Comparison of ENCODE assay signal across 22 mouse cellular contexts in genomic region chr12:69265031-69265430, GRCm38 (mm10). TPM values are rescaled to one million over a fixed set of nuclear protein-coding genes. Genes with fewer than 3 reads are reported as not detected.
DNase-seq lines count a peak whose midpoint lies in the region; ATAC-seq and TF ChIP-seq lines count a peak whose summit lies in the region.
"Had no signal": no experiment of that assay in that cellular context is flagged by ENCODE, and none has a peak within 500 bp of the region (broad histone marks: within the 10 kb centered on the region; RNA-seq: fewer than 3 reads in every experiment).

No protein-coding gene starts in this region.

- TF ChIP-seq EP300 in lung, postnatal 0 days (IDR thresholded peaks at IDR 0.05) = no peak

- no peak overlapping the region for H3K4me2 ChIP-seq in midbrain, embryonic 11.5 days
- H3K4me2 ChIP-seq in midbrain, embryonic 16.5 days (ENCODE audit: low read length) = no peak overlapping the region
- H3K4me2 ChIP-seq in lung, postnatal 0 days (replicated peaks; ENCODE audit: low read depth, low read length) = no peak overlapping the region
- H3K4me2 ChIP-seq: embryonic facial prominence, embryonic 13.5 days; embryonic facial prominence, embryonic 15.5 days; forebrain, embryonic 12.5 days had no signal

- no peak for ATAC-seq in midbrain, embryonic 11.5 days (ENCODE audit: low FRiP score)
- no peak for ATAC-seq in midbrain, embryonic 16.5 days
- ATAC-seq in lung, postnatal 0 days = no peak
- ATAC-seq: forebrain, embryonic 14.5 days; forebrain, embryonic 16.5 days had no signal

- DNase-seq in midbrain, embryonic 11.5 days (ENCODE audit: low spot score, missing footprints) = peak; percentile 72
- DNase-seq in retina, postnatal 1 day = peak; percentile 24
- DNase-seq in urinary bladder, postnatal 14 days (ENCODE audit: low spot score) = no peak
- no peak for DNase-seq in lung, postnatal 0 days (ENCODE audit: low spot score)
- DNase-seq: adrenal gland, adult 2 months; adrenal gland, postnatal 10 days; adrenal gland, postnatal 25 days; cerebellum, adult 11 months; cerebellum, adult 18-20 months; cerebellum, adult 8-10 months; cerebellum, adult 9-11 months; cerebellum, postnatal 14 days; cerebellum, postnatal 36 days; embryo, embryonic 11 days had no signal

- no peaks in the 10 kb centered on the region for H3K4me1 ChIP-seq in midbrain, embryonic 11.5 days (ENCODE audit: control insufficient read depth, insufficient read depth, low read length)
- H3K4me1 ChIP-seq in midbrain, embryonic 16.5 days (ENCODE audit: control insufficient read depth, insufficient read depth, low read length) = no peaks in the 10 kb centered on the region
- H3K4me1 ChIP-seq in lung, postnatal 0 days (ENCODE audit: insufficient read depth, low read depth, low read length) = no peaks in the 10 kb centered on the region
- H3K4me1 ChIP-seq: embryonic facial prominence, embryonic 13.5 days; embryonic facial prominence, embryonic 15.5 days; forebrain, embryonic 10.5 days; forebrain, embryonic 12.5 days had no signal

- no peaks in the 10 kb centered on the region for H3K9me3 ChIP-seq in midbrain, embryonic 11.5 days (ENCODE audit: control insufficient read depth, low read length)
- no peaks in the 10 kb centered on the region for H3K9me3 ChIP-seq in midbrain, embryonic 16.5 days (replicated peaks; ENCODE audit: control insufficient read depth, low read length, poor library complexity, severe bottlenecking)
- H3K9me3 ChIP-seq in lung, postnatal 0 days (ENCODE audit: low read length) = no peaks in the 10 kb centered on the region
- H3K9me3 ChIP-seq: embryonic facial prominence, embryonic 13.5 days; embryonic facial prominence, embryonic 15.5 days; forebrain, embryonic 10.5 days; forebrain, embryonic 12.5 days had no signal

- no peak overlapping the region for H3K27ac ChIP-seq in midbrain, embryonic 11.5 days (ENCODE audit: low read depth, low read length)
- H3K27ac ChIP-seq in midbrain, embryonic 16.5 days (ENCODE audit: low read length) = no peak overlapping the region
- no peak overlapping the region for H3K27ac ChIP-seq in lung, postnatal 0 days (ENCODE audit: low read length)
- H3K27ac ChIP-seq: embryonic facial prominence, embryonic 13.5 days; embryonic facial prominence, embryonic 15.5 days; forebrain, embryonic 10.5 days; forebrain, embryonic 12.5 days had no signal

- H3K9ac ChIP-seq in midbrain, embryonic 11.5 days (ENCODE audit: low read length) = no peak overlapping the region
- H3K9ac ChIP-seq in midbrain, embryonic 16.5 days (ENCODE audit: low read depth, low read length) = no peak overlapping the region
- no peak overlapping the region for H3K9ac ChIP-seq in lung, postnatal 0 days (replicated peaks; ENCODE audit: low read depth)
- H3K9ac ChIP-seq: embryonic facial prominence, embryonic 13.5 days; embryonic facial prominence, embryonic 15.5 days; forebrain, embryonic 12.5 days had no signal

- H3K4me3 ChIP-seq in midbrain, embryonic 11.5 days (ENCODE audit: low read depth, low read length) = no peak overlapping the region
- H3K4me3 ChIP-seq in midbrain, embryonic 16.5 days (ENCODE audit: low read depth, low read length) = no peak overlapping the region
- H3K4me3 ChIP-seq in lung, postnatal 0 days (ENCODE audit: low read depth, low read length) = no peak overlapping the region
- H3K4me3 ChIP-seq: embryonic facial prominence, embryonic 13.5 days; embryonic facial prominence, embryonic 15.5 days; erythroblast, embryonic 14.5 days; forebrain, embryonic 10.5 days; forebrain, embryonic 12.5 days had no signal

- 90% methylated on average over 3 of the region's 3 CpGs for WGBS in midbrain, embryonic 11.5 days
- WGBS in midbrain, embryonic 16.5 days = 90% methylated on average over 3 of the region's 3 CpGs
- 84% methylated on average over 3 of the region's 3 CpGs for WGBS in lung, postnatal 0 days

- TF ChIP-seq CTCF in lung, postnatal 0 days (IDR thresholded peaks at IDR 0.05) = no peak

- no peaks in the 10 kb centered on the region for H3K36me3 ChIP-seq in midbrain, embryonic 11.5 days (ENCODE audit: control insufficient read depth, insufficient read depth, low read length)
- no peaks in the 10 kb centered on the region for H3K36me3 ChIP-seq in midbrain, embryonic 16.5 days (ENCODE audit: control insufficient read depth, insufficient read depth, low read length)
- no peaks in the 10 kb centered on the region for H3K36me3 ChIP-seq in lung, postnatal 0 days (ENCODE audit: insufficient read depth, low read length)
- H3K36me3 ChIP-seq: embryonic facial prominence, embryonic 13.5 days; embryonic facial prominence, embryonic 15.5 days; forebrain, embryonic 10.5 days; forebrain, embryonic 12.5 days had no signal

- H3K27me3 ChIP-seq in midbrain, embryonic 11.5 days (ENCODE audit: control insufficient read depth, insufficient read depth, low read length) = no peaks in the 10 kb centered on the region
- no peaks in the 10 kb centered on the region for H3K27me3 ChIP-seq in midbrain, embryonic 16.5 days (ENCODE audit: control insufficient read depth, insufficient read depth, low read depth, low read length)
- H3K27me3 ChIP-seq in lung, postnatal 0 days (replicated peaks; ENCODE audit: insufficient read depth, low read length) = no peaks in the 10 kb centered on the region
- H3K27me3 ChIP-seq: embryonic facial prominence, embryonic 13.5 days; embryonic facial prominence, embryonic 15.5 days; forebrain, embryonic 12.5 days had no signal

RNA-seq across cellular contexts. Expression of gene Klhdc1, which starts 24.1 kb away (rescaled TPM):
- 2.9 and 3.3 TPM in 2 replicates for polyA plus RNA-seq in midbrain, embryonic 11.5 days (2014; fragmentation: Nextera tagmentation; extraction: Ambion mirVana)
- polyA plus RNA-seq in midbrain, embryonic 16.5 days (2015; fragmentation: Nextera tagmentation; extraction: Ambion mirVana) = 15.6 and 19.3 TPM in 2 replicates
- 22.7 and 25.5 TPM in 2 replicates for polyA plus RNA-seq in lung, postnatal 0 days (2015; fragmentation: Nextera tagmentation; extraction: Ambion mirVana)
- polyA plus RNA-seq: erythroblast, embryonic 14.5 days had no signal

RNA-seq across cellular contexts. Expression of gene Klhdc2, which starts 31.4 kb away (rescaled TPM):
- polyA plus RNA-seq in midbrain, embryonic 11.5 days (2014; fragmentation: Nextera tagmentation; extraction: Ambion mirVana) = 272 and 275 TPM in 2 replicates
- polyA plus RNA-seq in midbrain, embryonic 16.5 days (2015; fragmentation: Nextera tagmentation; extraction: Ambion mirVana) = 282 and 300 TPM in 2 replicates
- 82.1 and 83.9 TPM in 2 replicates for polyA plus RNA-seq in lung, postnatal 0 days (2015; fragmentation: Nextera tagmentation; extraction: Ambion mirVana)

RNA-seq across cellular contexts. Expression of gene Pole2, which starts 37.0 kb away (rescaled TPM):
- 29.8 and 31.6 TPM in 2 replicates for polyA plus RNA-seq in midbrain, embryonic 11.5 days (2014; fragmentation: Nextera tagmentation; extraction: Ambion mirVana)
- polyA plus RNA-seq in midbrain, embryonic 16.5 days (2015; fragmentation: Nextera tagmentation; extraction: Ambion mirVana) = 2.5 and 2.7 TPM in 2 replicates
- polyA plus RNA-seq in lung, postnatal 0 days (2015; fragmentation: Nextera tagmentation; extraction: Ambion mirVana) = 5.3 and 6.1 TPM in 2 replicates

Comparison
In these comparisons a context has a peak if more than half of its experiments do, and no peak if none do; other contexts are left out.
1. DNase-seq: peak in midbrain, embryonic 11.5 days (single experiment) and retina, postnatal 1 day (single experiment); none in urinary bladder, postnatal 14 days (single experiment) and lung, postnatal 0 days (single experiment).